8 mouse cellular contexts compared by ENCODE assay signal in genomic region chr19:45746153-45747020, GRCm38 (mm10). TPM values are rescaled to one million over a fixed set of nuclear protein-coding genes. Genes with fewer than 3 reads are reported as not detected.
DNase-seq lines count a peak whose midpoint lies in the region; ATAC-seq and TF ChIP-seq lines count a peak whose summit lies in the region.

No protein-coding gene starts in this region.

- DNase-seq in A20 (ENCODE audit: low read depth, low spot score) (peak; percentile 78), WW6 (ENCODE audit: low read depth, low spot score) (peak; percentile 68)
- DNase-seq in embryo, embryonic 10.5 days (ENCODE audit: low spot score), result peak; percentile 86
- peak; percentile 79 to 85 for DNase-seq in heart, adult 2 months
- peak; percentile 64 to 85 for DNase-seq in kidney, adult 8-10 months
- DNase-seq in limb, embryonic 11.5 days (ENCODE audit: low spot score), result peak; percentile 87
- peak; percentile 17 for DNase-seq in telencephalon, adult 2 months (ENCODE audit: low read depth, low spot score)

- H3K9me3 ChIP-seq in limb, embryonic 11.5 days (ENCODE audit: control insufficient read depth, low read length), result no peaks in the 10 kb centered on the region

- peaks cover 9% of the 10 kb centered on the region for H3K4me1 ChIP-seq in heart, adult 2 months (ENCODE audit: control insufficient read depth, insufficient read depth, low read length)
- peaks cover 22% of the 10 kb centered on the region for H3K4me1 ChIP-seq in limb, embryonic 11.5 days (ENCODE audit: control insufficient read depth, insufficient read depth, low read length)

- no peak overlapping the region for H3K27ac ChIP-seq in heart, adult 2 months
- H3K27ac ChIP-seq in limb, embryonic 11.5 days (replicated peaks; ENCODE audit: low read depth, low read length), result no peak overlapping the region

- H3K36me3 ChIP-seq in heart, adult 2 months (ENCODE audit: control insufficient read depth, insufficient read depth, low read length), result peaks cover 2% of the 10 kb centered on the region; the same call in 1 of the 2 replicates
- H3K36me3 ChIP-seq in limb, embryonic 11.5 days (ENCODE audit: control insufficient read depth, insufficient read depth, low read length), result no peaks in the 10 kb centered on the region; the same call in 1 of the 2 replicates

- no peak for TF ChIP-seq POLR2A in heart, adult 2 months (IDR thresholded peaks at IDR 0.05; ENCODE audit: insufficient read depth, low read depth, low read length)

- H3K4me3 ChIP-seq in heart, adult 2 months, result peak overlapping the region; percentile 0; the same call in 1 of the 2 replicates
- H3K4me3 ChIP-seq in limb, embryonic 11.5 days (ENCODE audit: low read depth, low read length), result no peak overlapping the region

- H3K79me2 ChIP-seq in heart, adult 2 months (replicated peaks; ENCODE audit: control insufficient read depth, insufficient read depth, low read length), result no peaks in the 10 kb centered on the region

- H3K27me3 ChIP-seq in heart, adult 2 months (ENCODE audit: control insufficient read depth, insufficient read depth, low read length), result peaks cover 12% of the 10 kb centered on the region
- H3K27me3 ChIP-seq in limb, embryonic 11.5 days (ENCODE audit: control insufficient read depth, insufficient read depth, low read length), result peaks cover 46% of the 10 kb centered on the region

- intact Hi-C loops in heart, adult 2 months (cut with DNase I), result loop anchor here (1.0 to 5.0 kb wide), 3 partner anchors 89 to 526 kb away; no protein-coding TSS in a partner anchor

- ATAC-seq in limb, embryonic 11.5 days (ENCODE audit: insufficient number of reproducible peaks, low FRiP score, low TSS enrichment, low read depth), result 0 out of 2 replicates have a peak, but pooled peaks have one; percentile 7
- ATAC-seq in monocyte, adult 5-6 weeks (replicated peaks; ENCODE audit: insufficient number of reproducible peaks, low FRiP score, low TSS enrichment, poor library complexity, severe bottlenecking), result peak; percentile 45; the same call in 1 of the 2 replicates

- no peak overlapping the region for H3K4me2 ChIP-seq in limb, embryonic 11.5 days (ENCODE audit: low read depth, severe bottlenecking)

- WGBS in heart, adult 2 months, result 12% methylated on average over 29 of the region's 29 CpGs
- 8% methylated on average over 29 of the region's 29 CpGs for WGBS in limb, embryonic 11.5 days

- H3K9ac ChIP-seq in heart, adult 2 months (ENCODE audit: low read depth, low read length), result no peak overlapping the region
- H3K9ac ChIP-seq in limb, embryonic 11.5 days (ENCODE audit: low read length), result no peak overlapping the region

- TF ChIP-seq CTCF in heart, adult 2 months (IDR thresholded peaks at IDR 0.05), result peak; percentile 87

- 0 out of 2 replicates have a peak, but pooled peaks have one; percentile 42 for TF ChIP-seq EP300 in heart, adult 2 months (IDR thresholded peaks at IDR 0.05; ENCODE audit: insufficient read depth, low read depth, low read length)

RNA-seq across cellular contexts. Expression of gene Npm3, which starts 3.0 kb away (rescaled TPM):
- total RNA-seq in heart, adult 2 months (2021), result 10 to 100 TPM; 15.6 to 15.7 TPM
- polyA plus RNA-seq in heart, adult 2 months (2012; rRNA removed), result 25.2 and 28.0 TPM in 2 replicates
- 15.9 and 19.5 TPM in 2 replicates for polyA plus RNA-seq in limb, embryonic 11.5 days (2014; fragmentation: Nextera tagmentation; extraction: Ambion mirVana)
- 33.8 to 73.5 TPM (median 54.3 TPM) in 3 replicates for total RNA-seq in monocyte, adult 5-6 weeks (2017)

RNA-seq across cellular contexts. Expression of gene Fgf8, which starts 3.7 kb away (rescaled TPM):
- total RNA-seq in heart, adult 2 months (2021), result not detected
- not detected in 2 replicates for polyA plus RNA-seq in heart, adult 2 months (2012; rRNA removed)
- 42.8 and 46.1 TPM in 2 replicates for polyA plus RNA-seq in limb, embryonic 11.5 days (2014; fragmentation: Nextera tagmentation; extraction: Ambion mirVana)
- total RNA-seq in monocyte, adult 5-6 weeks (2017), result not detected in 3 replicates

RNA-seq across cellular contexts. Expression of gene Mgea5, which starts 37.2 kb away (rescaled TPM):
- total RNA-seq in heart, adult 2 months (2021), result 10 to 100 TPM; 70.8 to 81.9 TPM
- 22.4 and 49.3 TPM in 2 replicates for polyA plus RNA-seq in heart, adult 2 months (2012; rRNA removed)
- 65.5 and 75.1 TPM in 2 replicates for polyA plus RNA-seq in limb, embryonic 11.5 days (2014; fragmentation: Nextera tagmentation; extraction: Ambion mirVana)
- total RNA-seq in monocyte, adult 5-6 weeks (2017), result 301 to 380 TPM (median 322 TPM) in 3 replicates

Comparison
In these comparisons a context has a peak if more than half of its experiments do, and no peak if none do; other contexts are left out.
1. DNase-seq: peak in every context shown above with its lines; median percentile 87 in limb, embryonic 11.5 days; 86 in embryo, embryonic 10.5 days; 82 in heart, adult 2 months; 78 in A20; 74 in kidney, adult 8-10 months; 68 in WW6; 17 in telencephalon, adult 2 months.